Mouse (Mus musculus) layer of hippocampus, adult 8-10 months (tissue): Measurements from ENCODE around the gene Metap1d. TPM values are rescaled to one million over a fixed set of nuclear protein-coding genes. Genes with fewer than 3 reads are reported as not detected.

Experiments used
- DNase-seq, 2 experiments: peaks; one replicate each; pipeline ENCODE4 v3.0.0; 2022; ENCODE audit warnings: low spot score in 2 of 2
- total RNA-seq, 4 experiments: library from RNA; stranded (reverse); gene quantifications; 2 replicates each; pipeline ENCODE4 v1.2.4; 2022

Metap1d gene
- total RNA-seq, 4 experiments from 2014 or later, result 22.5 to 29.5 (median 26.1) TPM

DNA sequence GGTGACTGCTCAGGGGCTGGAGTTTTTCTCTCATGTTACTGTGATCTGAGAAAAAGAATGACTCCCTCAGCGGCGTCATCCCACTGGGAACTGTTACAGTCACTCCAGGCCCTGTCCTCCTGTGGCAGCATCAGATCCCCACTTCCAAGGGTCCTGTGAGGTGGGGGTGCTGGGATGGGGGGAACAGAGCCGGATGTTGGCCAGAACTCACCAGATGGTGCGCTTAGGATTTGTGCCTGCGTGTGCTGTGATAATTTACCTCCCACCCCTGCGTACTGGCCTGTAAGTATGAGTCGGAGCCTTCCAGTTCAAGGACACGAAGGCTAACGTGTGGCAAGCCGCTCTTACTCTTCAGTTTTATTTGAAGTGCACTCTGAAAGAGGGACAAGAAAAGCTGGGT is 22.2 kb downstream of the Metap1d start:
- no peak for DNase-seq

DNA sequence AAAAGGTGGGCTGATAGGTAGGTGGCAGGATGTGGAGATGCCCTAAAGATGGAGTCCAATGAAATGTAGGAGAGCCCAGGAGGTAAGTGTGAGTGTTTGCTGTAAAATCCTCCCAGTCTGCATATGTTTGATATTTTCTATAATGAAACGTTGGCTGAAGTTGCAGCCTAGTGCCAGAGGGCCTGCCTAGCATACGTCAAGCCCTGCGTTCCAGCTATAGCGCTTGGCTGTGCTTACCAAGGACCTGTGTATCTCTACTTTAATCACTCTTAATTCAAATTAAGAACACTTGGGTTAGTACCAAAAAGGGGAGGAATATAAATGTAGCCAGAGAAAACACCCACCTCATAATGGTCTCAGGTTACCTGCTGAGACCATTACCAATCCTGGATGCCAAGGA is 22.7 kb downstream of the Metap1d start:
- DNase-seq, result no peak

DNA sequence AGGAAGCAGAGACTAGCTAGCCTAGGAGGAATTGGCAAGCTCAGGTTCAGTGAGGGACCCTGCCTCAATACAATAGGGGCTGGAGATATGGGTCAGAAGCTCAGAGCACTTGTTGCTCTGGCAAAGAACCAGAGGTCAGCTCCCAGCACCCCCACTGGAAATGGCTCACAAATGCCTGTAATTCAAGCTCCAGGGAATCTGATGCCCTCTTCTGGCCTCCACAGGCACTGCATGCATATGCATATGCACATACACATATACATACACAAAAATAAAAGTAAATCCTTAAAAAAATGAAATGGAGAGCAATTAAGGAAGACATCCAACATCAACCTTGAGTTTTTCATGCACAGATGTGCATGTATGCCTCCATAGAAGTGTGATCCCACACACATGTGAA is 24.7 kb downstream of the Metap1d start:
- no peak for DNase-seq

DNA sequence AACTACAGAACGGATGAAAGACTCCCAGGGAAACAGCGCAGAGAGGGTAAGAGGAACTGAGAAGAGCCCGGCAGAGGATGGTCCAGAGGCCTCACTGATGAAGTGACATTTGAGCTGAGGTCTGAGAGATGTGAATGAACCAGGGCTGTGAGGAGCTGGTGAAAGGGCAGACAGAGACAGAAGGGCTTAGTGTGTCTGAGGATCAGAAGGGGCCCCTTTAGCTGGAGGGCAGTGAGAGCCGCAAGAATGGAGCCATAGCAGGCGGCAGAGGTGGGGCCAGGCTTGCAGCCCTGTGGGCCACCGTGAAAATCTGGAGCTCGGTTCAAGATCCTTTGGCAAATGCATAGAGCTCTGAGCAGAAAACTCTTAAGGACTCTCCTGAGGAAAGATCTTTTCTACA is 26.8 kb downstream of the Metap1d start:
- no peak for DNase-seq

DNA sequence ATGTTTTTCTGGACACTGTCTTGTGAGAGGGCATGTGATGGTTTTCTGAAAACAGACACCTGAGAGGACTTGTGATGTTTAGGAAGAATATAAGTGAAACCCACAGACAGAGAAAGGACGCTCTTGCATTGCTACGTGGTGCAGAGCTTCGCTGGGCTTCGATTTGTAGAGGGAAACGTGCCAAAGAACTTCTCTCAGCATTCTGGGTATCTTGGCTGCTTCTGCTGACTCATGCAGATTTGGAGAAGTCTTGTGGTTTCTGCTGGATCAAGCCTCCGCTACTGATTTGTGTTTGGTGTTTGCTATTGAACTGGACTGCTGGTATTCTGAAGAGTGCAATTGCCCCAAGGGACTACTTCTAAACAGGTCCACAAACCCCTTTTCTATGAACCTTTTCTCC is 28.7 kb downstream of the Metap1d start:
- DNase-seq, result no peak

DNA sequence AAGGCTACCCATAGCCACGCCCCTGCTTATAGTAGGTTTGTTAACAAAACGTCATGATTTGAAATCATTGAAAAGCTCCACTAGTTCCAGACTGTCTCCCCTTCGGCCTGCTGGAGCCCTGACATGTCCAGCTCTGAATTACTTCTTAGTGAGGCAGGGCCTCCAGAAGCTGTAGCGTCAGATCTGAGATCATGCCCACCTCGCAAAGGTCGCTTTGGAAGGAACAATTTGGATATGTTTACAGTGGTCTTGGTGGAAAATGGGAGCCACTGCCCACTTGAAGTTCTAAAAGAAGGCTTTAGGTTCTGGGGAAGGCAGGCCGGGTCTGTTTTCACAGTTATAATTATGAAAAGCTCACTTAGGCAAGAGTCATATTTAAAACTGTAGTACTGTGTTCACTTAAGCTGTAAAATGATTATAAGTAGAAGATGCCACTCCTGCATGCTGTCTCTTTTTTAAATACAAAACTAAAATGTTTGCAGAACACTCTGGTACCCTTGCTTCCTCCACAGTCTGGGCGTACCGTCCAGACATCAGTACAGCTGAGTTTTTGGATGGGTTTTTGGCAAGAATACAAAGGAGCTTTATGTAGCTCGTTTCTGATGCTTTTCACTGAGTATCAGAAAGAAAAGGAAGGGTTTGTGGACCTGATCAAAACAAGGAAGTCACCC is 30.1 kb downstream of the Metap1d start:
- no peak for DNase-seq

DNA sequence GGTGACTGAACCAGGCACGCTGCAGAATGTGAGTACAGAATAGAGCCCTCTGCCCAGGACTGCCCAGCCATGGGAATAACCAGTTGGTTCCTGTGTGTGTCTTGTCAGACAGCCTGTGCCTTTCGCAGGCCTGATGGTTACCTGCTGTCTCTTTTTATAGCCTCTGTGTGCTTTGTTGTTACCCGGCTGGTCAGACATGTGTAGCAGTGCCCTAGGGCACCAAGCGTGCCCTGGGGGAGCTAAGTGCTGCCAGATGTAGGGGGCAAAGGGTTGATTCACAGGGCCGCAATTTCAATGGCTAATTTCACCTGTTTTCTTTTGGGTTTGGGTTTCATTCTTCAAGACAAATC is 30.6 kb downstream of the Metap1d start:
- DNase-seq, result no peak

DNA sequence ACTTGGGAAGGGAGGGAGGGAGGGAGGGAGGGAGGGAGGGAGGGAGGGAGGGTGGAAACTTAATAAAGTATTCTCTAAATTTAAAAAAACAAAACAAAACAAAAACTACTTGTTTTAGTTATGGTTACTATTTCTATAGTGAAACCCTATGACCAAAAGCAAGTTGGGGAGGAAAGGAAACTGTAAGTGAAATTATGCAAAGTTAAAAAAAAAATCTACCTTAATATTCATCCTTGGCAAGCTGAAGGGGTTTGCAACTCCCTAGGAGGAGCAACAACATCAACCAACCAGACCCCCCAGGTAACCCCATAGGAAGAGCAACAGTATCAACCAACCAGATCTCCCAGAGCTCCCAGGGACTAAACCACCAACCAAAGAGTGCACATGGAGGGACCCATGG is 38.2 kb downstream of the Metap1d start:
- no peak for DNase-seq

DNA sequence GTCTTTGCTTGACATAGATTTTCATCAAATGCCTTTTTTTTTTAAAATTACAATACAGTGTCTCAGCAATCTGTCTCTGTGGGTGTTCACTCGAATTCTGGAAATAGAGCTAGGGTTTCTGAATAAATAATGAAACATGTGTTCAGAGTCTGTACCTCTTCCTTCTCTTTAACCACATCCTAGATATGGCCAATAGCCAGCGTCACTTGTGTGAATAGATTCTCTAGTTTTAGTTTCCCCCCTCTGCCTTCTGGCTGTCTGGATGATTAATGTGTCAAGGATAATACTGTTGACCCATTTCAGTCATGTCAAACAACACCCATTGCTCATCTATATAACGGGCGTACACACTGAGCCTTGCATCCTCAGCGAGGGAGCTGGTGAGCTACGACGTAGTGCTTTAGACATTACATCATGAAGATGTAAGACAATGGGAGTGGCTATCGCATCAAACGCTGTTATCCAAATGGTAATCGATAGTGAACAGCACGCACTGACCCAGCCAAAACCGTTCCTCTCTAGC is 40.1 kb downstream of the Metap1d start:
- peak in 1 of 2 experiments; percentile 7 for DNase-seq

DNA sequence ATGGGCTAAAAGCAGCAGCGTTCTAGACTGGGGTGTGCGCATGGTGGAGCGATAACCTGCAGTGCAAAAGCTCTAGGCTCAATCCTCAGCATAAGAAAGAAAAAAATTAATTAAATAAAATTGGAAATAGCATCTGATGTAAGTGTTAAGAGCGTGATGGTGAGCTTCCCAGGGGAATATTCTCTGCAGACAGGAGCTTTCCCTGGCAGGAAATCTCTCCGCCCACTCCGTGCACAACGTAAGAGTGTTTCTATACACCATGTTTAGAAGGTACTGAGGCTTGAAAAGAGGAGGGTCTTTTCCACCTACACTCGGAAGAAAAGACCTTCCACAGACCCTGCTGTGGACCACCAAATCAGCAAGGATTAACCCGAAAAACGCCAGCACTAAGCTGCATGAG is 41.4 kb downstream of the Metap1d start:
- no peak for DNase-seq

DNA sequence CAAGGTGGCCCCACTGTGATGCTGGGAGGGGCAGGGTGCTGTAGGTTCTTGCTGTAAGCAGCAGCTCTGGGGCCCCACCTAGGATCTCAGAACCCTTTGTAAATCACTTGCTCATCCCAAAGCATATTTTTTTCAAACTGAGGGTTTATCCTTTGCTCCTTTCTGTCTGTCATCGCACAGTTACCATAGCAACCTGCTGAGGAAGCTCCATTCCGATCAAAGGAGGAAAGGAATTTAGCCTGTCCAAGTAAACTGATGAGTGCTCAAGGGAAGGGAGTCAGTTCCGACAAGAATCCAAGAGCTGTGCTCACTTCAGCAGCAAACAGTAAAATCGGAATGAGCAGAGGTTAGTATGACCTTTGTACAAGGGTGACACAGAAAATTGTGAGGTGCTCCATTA is 41.9 kb downstream of the Metap1d start:
- no peak for DNase-seq

DNA sequence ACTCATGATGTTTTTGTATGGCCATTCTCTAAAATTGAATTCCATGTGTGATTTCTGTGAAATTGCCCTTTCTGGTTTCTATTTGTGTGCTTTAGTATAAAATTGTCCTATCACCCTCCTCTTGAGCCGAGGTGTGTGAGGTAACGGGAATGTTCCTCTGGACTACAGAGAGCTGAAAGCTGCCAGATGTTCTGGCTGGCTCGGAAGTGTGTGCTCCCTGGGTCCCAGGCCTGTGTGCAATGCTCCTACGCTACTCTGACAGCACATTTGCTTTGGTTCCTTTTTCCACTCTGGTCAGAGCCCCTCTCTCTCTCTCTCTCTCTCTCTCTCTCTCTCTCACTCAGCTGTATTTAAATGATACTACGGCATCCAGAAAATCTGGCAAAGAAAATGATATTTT is 44.1 kb downstream of the Metap1d start:
- DNase-seq, result no peak

DNA sequence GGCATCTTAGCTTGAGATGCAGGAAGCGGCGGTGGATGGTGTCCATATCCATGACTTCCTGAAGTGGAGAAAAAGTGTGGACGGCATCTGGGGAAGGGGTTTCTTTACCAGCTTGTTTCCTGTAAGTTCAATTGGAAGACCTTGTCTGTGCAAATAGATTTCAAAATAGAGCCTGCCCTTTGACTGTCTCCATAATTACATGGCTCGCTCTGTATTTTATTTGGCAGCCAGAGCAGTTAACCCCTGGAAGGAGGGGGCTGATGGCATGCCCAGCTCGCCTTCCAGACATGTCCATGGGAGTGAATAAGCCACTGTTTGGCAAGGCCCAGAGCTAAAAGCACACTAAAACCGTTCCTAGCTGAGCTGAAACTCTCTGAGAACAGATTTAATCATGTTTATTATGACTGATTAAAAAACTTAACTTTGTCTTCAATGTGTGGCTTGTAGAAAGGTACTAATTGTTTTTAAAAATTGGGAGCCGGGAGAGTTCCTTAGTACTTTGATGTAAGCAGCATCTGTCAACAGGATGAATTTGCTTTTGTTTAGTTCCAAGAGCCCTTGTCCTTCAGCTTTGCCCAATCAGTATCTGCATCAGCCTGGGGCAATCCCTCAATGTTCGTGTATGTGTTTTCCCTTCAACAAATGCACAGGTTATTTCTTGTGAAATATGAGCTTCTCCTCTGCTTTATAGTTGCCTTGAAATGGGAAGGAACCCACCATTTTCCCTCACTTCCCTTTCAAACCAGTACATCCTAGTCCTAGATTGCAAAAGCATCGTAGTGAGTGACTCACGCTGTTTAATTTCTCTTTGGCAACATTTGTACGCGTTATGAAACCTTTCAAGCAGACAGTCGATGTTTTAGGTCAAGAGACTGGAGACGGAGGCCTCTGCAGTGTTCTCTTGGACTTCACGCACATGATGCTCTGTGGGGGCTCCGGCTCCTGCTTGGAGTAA is 46.5 kb downstream of the Metap1d start:
- no peak for DNase-seq

DNA sequence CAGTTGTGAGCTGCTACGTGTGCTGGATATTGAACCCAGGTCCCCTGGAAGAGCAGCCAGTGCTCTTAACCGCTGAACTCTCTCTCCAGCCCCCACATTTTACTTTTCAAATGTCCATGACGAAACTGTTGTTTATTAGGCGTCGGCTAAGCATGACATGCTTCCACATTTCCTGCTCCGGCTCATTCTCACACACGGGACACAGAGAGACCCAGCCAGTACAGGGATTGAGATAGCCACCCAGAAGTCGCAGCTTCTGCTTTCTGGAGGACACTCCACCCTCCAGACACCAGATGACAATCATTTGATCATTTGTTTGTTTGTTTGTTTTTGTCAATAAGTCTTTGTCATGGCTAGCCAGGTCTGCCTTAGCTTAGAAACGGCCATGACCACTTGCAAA is 51.8 kb downstream of the Metap1d start:
- no peak for DNase-seq

DNA sequence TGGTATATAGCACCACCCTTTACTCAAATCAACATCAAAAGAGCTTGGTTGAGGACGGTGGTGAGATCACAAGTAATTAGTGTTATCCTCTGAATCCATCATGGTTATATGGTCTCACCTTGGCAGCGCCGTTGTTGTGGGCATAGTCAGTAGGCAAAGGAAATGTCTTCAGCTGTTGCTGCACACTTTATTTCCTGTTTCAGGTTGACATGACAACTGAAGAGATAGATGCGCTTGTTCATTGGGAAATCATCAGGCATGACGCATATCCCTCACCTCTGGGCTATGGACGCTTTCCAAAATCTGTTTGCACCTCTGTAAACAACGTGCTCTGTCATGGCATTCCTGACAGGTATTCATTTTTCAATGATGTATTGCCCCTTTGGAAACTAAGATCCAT is 58.1 kb downstream of the Metap1d start:
- no peak for DNase-seq

DNA sequence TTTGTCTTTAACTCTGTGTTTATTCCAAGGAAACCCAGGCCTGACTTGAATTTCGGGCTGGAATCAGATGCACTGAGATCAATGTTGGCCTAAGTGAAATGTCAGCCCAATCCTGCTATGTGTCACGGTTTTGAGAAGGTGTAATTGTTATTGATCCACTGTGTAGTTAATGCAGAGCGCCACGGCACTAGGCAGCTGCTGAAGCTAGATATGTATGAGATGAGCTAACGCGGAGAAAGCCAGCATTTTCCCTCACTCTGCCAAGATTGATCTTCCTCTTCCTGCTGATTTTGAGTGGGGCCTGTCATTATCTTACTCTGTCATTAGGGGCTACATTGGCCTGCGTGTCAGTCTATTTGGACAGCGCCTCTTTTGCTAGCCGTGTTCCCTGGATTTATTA is 59.2 kb downstream of the Metap1d start:
- DNase-seq, result no peak

DNA sequence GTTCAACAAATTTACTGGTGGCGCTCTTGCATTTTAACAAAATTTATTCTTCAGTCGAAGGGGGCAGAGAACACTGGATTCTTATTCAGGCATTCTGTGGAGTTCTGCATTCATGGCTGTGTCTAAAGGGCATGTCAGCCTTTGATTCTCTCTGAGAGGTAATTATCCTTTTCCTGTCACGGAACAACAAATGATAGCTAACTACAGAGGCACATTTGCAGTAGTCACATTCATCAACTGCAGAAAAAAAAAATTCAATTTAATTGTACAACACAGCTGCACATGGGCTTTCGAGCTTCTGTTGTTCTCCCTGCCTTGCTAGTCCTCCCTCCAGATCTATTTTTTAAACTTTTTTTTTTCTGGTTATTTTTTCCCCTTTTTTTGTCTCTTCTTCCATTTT is 63.9 kb downstream of the Metap1d start:
- DNase-seq, result no peak

DNA sequence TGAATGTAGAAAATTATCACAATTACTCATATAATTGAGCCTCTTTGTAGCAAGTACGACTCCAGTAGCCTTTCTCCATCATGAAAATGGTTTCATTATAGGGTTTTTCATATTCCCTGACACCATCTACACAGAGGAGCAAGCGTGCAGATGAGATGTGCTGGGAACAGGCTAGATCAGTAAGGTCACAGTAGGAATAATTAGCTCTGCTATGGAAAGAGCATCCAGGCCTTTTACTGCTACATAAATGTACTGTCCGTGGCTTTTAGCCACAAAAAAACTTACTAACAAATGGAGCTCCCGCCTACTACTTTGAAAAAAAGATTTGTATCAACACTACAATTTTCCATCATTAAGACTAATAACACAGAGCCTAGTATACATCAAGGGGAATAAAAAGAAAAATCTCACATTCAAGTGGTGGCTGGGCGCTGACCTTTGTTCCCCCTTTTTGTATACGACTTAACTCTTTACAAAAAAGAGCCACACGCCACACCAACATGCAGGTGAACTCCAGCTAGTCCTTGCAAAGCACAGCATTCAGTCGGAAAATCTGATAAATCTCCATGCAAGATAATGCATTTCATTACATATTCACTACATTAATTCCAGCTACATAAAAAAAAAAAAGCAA is 64.5 kb downstream of the Metap1d start:
- no peak for DNase-seq

DNA sequence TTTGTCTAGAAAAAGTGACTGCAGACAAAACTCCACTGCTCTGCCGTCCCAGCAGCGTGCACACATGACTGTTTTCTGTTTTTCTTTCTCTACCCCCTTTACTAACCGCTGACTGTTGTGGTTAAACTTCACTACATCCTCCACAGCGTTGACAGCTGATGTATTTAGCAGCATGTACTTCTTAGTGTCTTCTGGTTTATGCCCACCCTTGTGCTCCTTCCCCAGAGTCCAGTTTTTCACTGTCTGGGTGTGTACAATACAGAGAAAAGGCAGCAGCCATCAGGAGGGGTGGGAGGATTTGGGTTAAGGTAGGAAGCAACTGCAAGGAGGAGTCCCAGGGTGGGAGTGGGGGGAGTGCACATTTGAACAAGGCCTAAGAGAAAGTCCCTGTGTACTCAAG is 69.8 kb downstream of the Metap1d start:
- no peak for DNase-seq

DNA sequence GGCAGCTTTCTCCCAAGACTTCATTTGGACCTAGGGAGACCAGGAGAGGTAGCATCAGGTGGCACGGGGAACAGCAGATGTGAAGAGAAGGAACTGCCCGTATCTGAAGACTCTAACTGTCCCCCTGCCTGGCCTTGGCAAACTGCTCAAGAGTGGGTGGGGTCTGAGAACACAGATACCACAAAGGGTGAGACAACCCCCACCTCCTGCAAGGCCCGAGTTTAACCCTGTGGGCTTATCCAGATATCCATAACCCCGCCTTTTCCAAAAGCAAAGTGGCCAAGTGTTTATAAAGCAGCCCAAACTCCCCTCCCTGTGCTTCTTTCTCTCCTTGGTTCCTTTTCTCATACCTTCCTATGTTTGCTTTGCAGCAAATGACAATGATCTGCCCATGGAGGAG is 70.4 kb downstream of the Metap1d start:
- no peak for DNase-seq

DNA sequence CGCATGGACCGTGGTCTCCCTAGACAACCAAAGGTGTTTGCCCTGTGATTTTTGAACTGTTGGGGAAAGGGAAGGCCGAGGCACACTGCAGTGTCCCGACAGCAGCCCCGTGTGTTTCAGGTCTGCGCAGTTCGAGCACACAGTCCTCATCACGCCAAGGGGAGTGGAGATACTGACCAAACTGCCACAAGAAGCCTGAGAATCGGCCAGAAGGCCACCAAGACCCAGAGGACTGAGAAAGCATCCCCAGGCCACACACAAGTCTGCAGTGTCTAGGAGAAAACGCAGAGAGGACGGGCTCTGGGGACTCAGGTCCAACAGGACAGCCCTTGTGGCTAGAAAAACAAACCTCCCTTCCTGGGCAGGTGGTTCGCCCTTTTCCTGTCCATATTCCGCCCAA is 71.7 kb downstream of the Metap1d start:
- no peak for DNase-seq

DNA sequence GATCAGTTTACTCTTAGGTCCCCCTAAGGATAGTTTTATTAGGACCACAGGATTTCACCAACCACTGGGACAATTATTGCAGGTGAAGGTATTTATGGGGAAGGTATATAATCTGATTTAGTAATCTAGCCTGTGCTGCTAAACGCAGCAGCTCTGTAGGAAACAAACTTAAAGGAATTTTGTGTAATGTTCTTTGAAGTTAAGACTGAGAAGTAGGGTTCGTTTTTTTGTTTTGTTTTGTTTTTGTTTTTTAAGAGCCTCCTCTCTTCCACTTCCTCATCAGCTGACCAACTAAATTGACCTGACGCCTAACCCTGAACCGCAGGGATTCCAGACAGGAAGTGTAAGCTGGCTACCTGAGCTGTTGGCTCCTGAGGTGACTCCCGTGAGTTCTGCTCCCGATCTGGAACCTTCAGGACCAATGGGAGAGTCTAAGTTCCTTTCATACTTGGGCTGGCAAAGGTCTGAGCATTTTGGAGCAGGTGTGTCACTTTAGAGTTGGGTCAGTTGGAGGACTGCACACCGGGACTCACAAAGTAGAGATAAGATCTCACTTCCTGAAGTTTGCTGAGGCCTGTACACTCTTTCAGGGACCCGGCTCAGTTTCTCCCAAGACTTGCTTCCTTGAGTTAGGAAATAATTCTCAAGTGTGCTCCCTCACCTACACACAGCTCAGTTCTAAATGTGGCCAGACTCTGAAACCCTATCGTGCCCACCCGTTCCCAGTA is 73.7 kb downstream of the Metap1d start:
- no peak for DNase-seq
